Mouse (Mus musculus): Measurements from ENCODE around the gene Tacr2. TPM values are rescaled to one million over a fixed set of nuclear protein-coding genes. Genes with fewer than 3 reads are reported as not detected.

Tacr2 gene
- polyA plus RNA-seq, 1 experiment from 2014 or later = 0.05 TPM

GRCm38 (mm10) chr10:62231811-62232210 is 20.4 kb upstream of the Tacr2 start:
- no peak for ATAC-seq (replicated peaks; ENCODE audit: extremely low read depth, insufficient read depth, low FRiP score)
- Histone ChIP-seq H3K4me2 (ENCODE audit: low read depth, low read length) (no peak overlapping the region; the same call in 1 of the 2 replicates), H3K27me3 (ENCODE audit: control insufficient read depth, insufficient read depth, low read length) (0 out of 2 replicates have a peak, but pooled peaks cover 2% of the 10 kb centered on the region), H3K27ac (ENCODE audit: low read length) (no peak overlapping the region), H3K9ac (ENCODE audit: low read length) (no peak overlapping the region), H3K4me1 (ENCODE audit: control insufficient read depth, insufficient read depth, low read length) (peaks cover 7% of the 10 kb centered on the region), H3K36me3 (ENCODE audit: control insufficient read depth, insufficient read depth) (no peaks in the 10 kb centered on the region), H3K4me3 (ENCODE audit: low read length) (no peak overlapping the region), H3K9me3 (replicated peaks; ENCODE audit: control insufficient read depth, low read length) (no peaks in the 10 kb centered on the region)
- 76% methylated on average over 3 of the region's 3 CpGs for WGBS

- ATAC-seq (replicated peaks; ENCODE audit: extremely low read depth, insufficient read depth, low FRiP score) = no peak
- Histone ChIP-seq H3K27me3 (ENCODE audit: control insufficient read depth, insufficient read depth, low read length) (0 out of 2 replicates have a peak, but pooled peaks cover 2% of the 10 kb centered on the region), H3K4me2 (ENCODE audit: low read depth, low read length) (no peak overlapping the region), H3K4me1 (ENCODE audit: control insufficient read depth, insufficient read depth, low read length) (peaks cover 4% of the 10 kb centered on the region), H3K4me3 (ENCODE audit: low read length) (no peak overlapping the region), H3K9me3 (replicated peaks; ENCODE audit: control insufficient read depth, low read length) (no peaks in the 10 kb centered on the region), H3K27ac (ENCODE audit: low read length) (no peak overlapping the region), H3K36me3 (ENCODE audit: control insufficient read depth, insufficient read depth) (no peaks in the 10 kb centered on the region), H3K9ac (ENCODE audit: low read length) (no peak overlapping the region)
- 83% methylated on average over 6 of the region's 6 CpGs for WGBS
Observed at GRCm38 (mm10) chr10:62236165-62236564, 16.1 kb upstream of the Tacr2 start.

- Histone ChIP-seq H3K27ac (ENCODE audit: low read length) (no peak overlapping the region), H3K27me3 (ENCODE audit: control insufficient read depth, insufficient read depth, low read length) (no peaks in the 10 kb centered on the region), H3K4me1 (ENCODE audit: control insufficient read depth, insufficient read depth, low read length) (no peaks in the 10 kb centered on the region), H3K9me3 (replicated peaks; ENCODE audit: control insufficient read depth, low read length) (no peaks in the 10 kb centered on the region), H3K4me3 (ENCODE audit: low read length) (no peak overlapping the region), H3K4me2 (ENCODE audit: low read depth, low read length) (no peak overlapping the region), H3K36me3 (ENCODE audit: control insufficient read depth, insufficient read depth) (no peaks in the 10 kb centered on the region), H3K9ac (ENCODE audit: low read length) (no peak overlapping the region)
- no peak for ATAC-seq (replicated peaks; ENCODE audit: extremely low read depth, insufficient read depth, low FRiP score)
- 71% methylated on average over 10 of the region's 10 CpGs for WGBS
Observed at GRCm38 (mm10) chr10:62237205-62237604, 15.0 kb upstream of the Tacr2 start.

GRCm38 (mm10) chr10:62238688-62239087 is 13.6 kb upstream of the Tacr2 start:
- Histone ChIP-seq H3K9me3 (replicated peaks; ENCODE audit: control insufficient read depth, low read length) (no peaks in the 10 kb centered on the region), H3K4me3 (ENCODE audit: low read length) (no peak overlapping the region), H3K36me3 (ENCODE audit: control insufficient read depth, insufficient read depth) (no peaks in the 10 kb centered on the region), H3K9ac (ENCODE audit: low read length) (no peak overlapping the region), H3K27me3 (ENCODE audit: control insufficient read depth, insufficient read depth, low read length) (no peaks in the 10 kb centered on the region), H3K4me2 (ENCODE audit: low read depth, low read length) (no peak overlapping the region), H3K27ac (ENCODE audit: low read length) (no peak overlapping the region), H3K4me1 (ENCODE audit: control insufficient read depth, insufficient read depth, low read length) (no peaks in the 10 kb centered on the region)
- no peak for ATAC-seq (replicated peaks; ENCODE audit: extremely low read depth, insufficient read depth, low FRiP score)
- WGBS = 88% methylated on average over 3 of the region's 3 CpGs

GRCm38 (mm10) chr10:62239270-62239669 is 13.0 kb upstream of the Tacr2 start:
- no peaks in the 10 kb centered on the region for H3K9me3 ChIP-seq (replicated peaks; ENCODE audit: control insufficient read depth, low read length)
- no peak for ATAC-seq (replicated peaks; ENCODE audit: extremely low read depth, insufficient read depth, low FRiP score)
- H3K9ac ChIP-seq (ENCODE audit: low read length) = no peak overlapping the region
- no peak overlapping the region for H3K27ac ChIP-seq (ENCODE audit: low read length)
- H3K27me3 ChIP-seq (ENCODE audit: control insufficient read depth, insufficient read depth, low read length) = no peaks in the 10 kb centered on the region
- H3K4me1 ChIP-seq (ENCODE audit: control insufficient read depth, insufficient read depth, low read length) = no peaks in the 10 kb centered on the region
- H3K4me3 ChIP-seq (ENCODE audit: low read length) = no peak overlapping the region
- H3K4me2 ChIP-seq (ENCODE audit: low read depth, low read length) = no peak overlapping the region
- H3K36me3 ChIP-seq (ENCODE audit: control insufficient read depth, insufficient read depth) = no peaks in the 10 kb centered on the region
- 51% methylated on average over 6 of the region's 6 CpGs for WGBS

- H3K9me3 ChIP-seq (replicated peaks; ENCODE audit: control insufficient read depth, low read length) = no peaks in the 10 kb centered on the region
- no peak overlapping the region for H3K27ac ChIP-seq (ENCODE audit: low read length)
- ATAC-seq (replicated peaks; ENCODE audit: extremely low read depth, insufficient read depth, low FRiP score) = no peak
- H3K4me2 ChIP-seq (ENCODE audit: low read depth, low read length) = no peak overlapping the region
- H3K4me1 ChIP-seq (ENCODE audit: control insufficient read depth, insufficient read depth, low read length) = no peaks in the 10 kb centered on the region
- H3K9ac ChIP-seq (ENCODE audit: low read length) = no peak overlapping the region
- H3K36me3 ChIP-seq (ENCODE audit: control insufficient read depth, insufficient read depth) = no peaks in the 10 kb centered on the region
- 58% methylated on average over 10 of the region's 10 CpGs for WGBS
- H3K4me3 ChIP-seq (ENCODE audit: low read length) = no peak overlapping the region
- H3K27me3 ChIP-seq (ENCODE audit: control insufficient read depth, insufficient read depth, low read length) = no peaks in the 10 kb centered on the region
Observed at GRCm38 (mm10) chr10:62242358-62242757, 9.9 kb upstream of the Tacr2 start.

- no peaks in the 10 kb centered on the region for H3K27me3 ChIP-seq (ENCODE audit: control insufficient read depth, insufficient read depth, low read length)
- no peaks in the 10 kb centered on the region for H3K9me3 ChIP-seq (replicated peaks; ENCODE audit: control insufficient read depth, low read length)
- H3K4me1 ChIP-seq (ENCODE audit: control insufficient read depth, insufficient read depth, low read length) = no peaks in the 10 kb centered on the region
- 46% methylated on average over 11 of the region's 13 CpGs for WGBS
- H3K36me3 ChIP-seq (ENCODE audit: control insufficient read depth, insufficient read depth) = no peaks in the 10 kb centered on the region
- H3K27ac ChIP-seq (ENCODE audit: low read length) = no peak overlapping the region
- H3K4me3 ChIP-seq (ENCODE audit: low read length) = no peak overlapping the region
- H3K4me2 ChIP-seq (ENCODE audit: low read depth, low read length) = no peak overlapping the region
- ATAC-seq (replicated peaks; ENCODE audit: extremely low read depth, insufficient read depth, low FRiP score) = no peak
- H3K9ac ChIP-seq (ENCODE audit: low read length) = no peak overlapping the region
Observed at GRCm38 (mm10) chr10:62242896-62243295, 9.3 kb upstream of the Tacr2 start.

GRCm38 (mm10) chr10:62244067-62244466 is 8.2 kb upstream of the Tacr2 start:
- no peak overlapping the region for H3K9ac ChIP-seq (ENCODE audit: low read length)
- ATAC-seq (replicated peaks; ENCODE audit: extremely low read depth, insufficient read depth, low FRiP score) = no peak

GRCm38 (mm10) chr10:62247156-62247555 is 5.1 kb upstream of the Tacr2 start:
- Histone ChIP-seq H3K9ac (ENCODE audit: low read length) (no peak overlapping the region), H3K4me3 (ENCODE audit: low read length) (no peak overlapping the region), H3K36me3 (ENCODE audit: control insufficient read depth, insufficient read depth) (no peaks in the 10 kb centered on the region), H3K9me3 (replicated peaks; ENCODE audit: control insufficient read depth, low read length) (no peaks in the 10 kb centered on the region), H3K27ac (ENCODE audit: low read length) (no peak overlapping the region), H3K4me2 (ENCODE audit: low read depth, low read length) (no peak overlapping the region), H3K4me1 (ENCODE audit: control insufficient read depth, insufficient read depth, low read length) (no peaks in the 10 kb centered on the region), H3K27me3 (ENCODE audit: control insufficient read depth, insufficient read depth, low read length) (no peaks in the 10 kb centered on the region)
- ATAC-seq (replicated peaks; ENCODE audit: extremely low read depth, insufficient read depth, low FRiP score) = no peak
- 64% methylated on average over 3 of the region's 3 CpGs for WGBS

More at GRCm38 (mm10) chr10:62244067-62244466, 8.2 kb upstream of the Tacr2 start:
- Histone ChIP-seq H3K4me3 (ENCODE audit: low read length) (no peak overlapping the region), H3K27me3 (ENCODE audit: control insufficient read depth, insufficient read depth, low read length) (no peaks in the 10 kb centered on the region), H3K27ac (ENCODE audit: low read length) (no peak overlapping the region), H3K9me3 (replicated peaks; ENCODE audit: control insufficient read depth, low read length) (no peaks in the 10 kb centered on the region), H3K36me3 (ENCODE audit: control insufficient read depth, insufficient read depth) (no peaks in the 10 kb centered on the region), H3K4me2 (ENCODE audit: low read depth, low read length) (no peak overlapping the region), H3K4me1 (ENCODE audit: control insufficient read depth, insufficient read depth, low read length) (no peaks in the 10 kb centered on the region)
- WGBS = 89% methylated on average over 9 of the region's 9 CpGs
